Mouse (Mus musculus) stomach, embryonic 15.5 days (tissue): Measurements from ENCODE around the gene Spry2. TPM values are rescaled to one million over a fixed set of nuclear protein-coding genes. Genes with fewer than 3 reads are reported as not detected.

Experiments
- ATAC-seq: fragments of 200-750 bp; cut with Nextera tagmentation; 2 replicates; pipeline ENCODE4 v1.8.0; 2017; ENCODE audit warnings: low read depth, moderate number of reproducible peaks, moderate TSS enrichment; ENCODE audit not compliant: insufficient read depth, low FRiP score
- H3K27ac ChIP-seq: fragments of 300-500 bp; sonication (generic); 2 replicates; pipeline ENCODE4 v1.5.1; 2015; ENCODE audit warnings: mild to moderate bottlenecking, inconsistent platforms
- H3K27me3 ChIP-seq: fragments of 300-500 bp; sonication (generic); replicated peaks from 2 replicates; pipeline ENCODE4 v1.6.1; 2015; ENCODE audit warnings: inconsistent platforms
- H3K36me3 ChIP-seq: fragments of 300-500 bp; sonication (generic); 2 replicates; pipeline ENCODE4 v1.6.1; 2015; ENCODE audit warnings: inconsistent platforms
- H3K4me1 ChIP-seq: fragments of 300-500 bp; sonication (generic); 2 replicates; pipeline ENCODE4 v1.6.1; 2015; ENCODE audit warnings: inconsistent platforms
- H3K4me2 ChIP-seq: fragments of 300-500 bp; sonication (generic); 2 replicates; pipeline ENCODE4 v1.6.1; 2015; ENCODE audit warnings: mild to moderate bottlenecking, inconsistent platforms
- H3K4me3 ChIP-seq: fragments of 300-500 bp; sonication (generic); replicated peaks from 2 replicates; pipeline ENCODE4 v1.5.1; 2015; ENCODE audit warnings: inconsistent platforms
- H3K9ac ChIP-seq: fragments of 300-500 bp; sonication (generic); 2 replicates; pipeline ENCODE4 v1.6.1; 2015; ENCODE audit warnings: inconsistent platforms
- H3K9me3 ChIP-seq: fragments of 300-500 bp; sonication (generic); 2 replicates; pipeline ENCODE4 v1.6.1; 2016; ENCODE audit warnings: inconsistent platforms
- WGBS: fragments of 180-500 bp; shearing (Covaris S2); methylation state at CpG from one replicate; pipeline ENCODE4 v1.1.7; 2015; 5-methylcytosine and 5-hydroxymethylcytosine counted together
- polyA plus RNA-seq: library from polyadenylated mRNA; unstranded; fragments of >200 nt; fragmentation: Nextera tagmentation; extraction: Ambion mirVana; gene quantifications from 2 replicates; pipeline ENCODE4 v1.2.1, GENCODE M21; 2015

Gene Spry2
- polyA plus RNA-seq, 1 experiment from 2014 or later: 53.3 TPM

GRCm38 (mm10) chr14:105902807-105903206 is 6.2 kb upstream of the Spry2 start:
- 0 out of 2 replicates have a peak, but pooled peaks cover 3% of the 10 kb centered on the region for H3K4me1 ChIP-seq
- H3K4me2 ChIP-seq: no peak overlapping the region
- no peak overlapping the region for H3K27ac ChIP-seq
- H3K9me3 ChIP-seq: no peaks in the 10 kb centered on the region
- no peaks in the 10 kb centered on the region for H3K27me3 ChIP-seq
- no peak overlapping the region for H3K9ac ChIP-seq
- no peak for ATAC-seq
- H3K4me3 ChIP-seq: no peak overlapping the region
- 87% methylated on average over 7 of the region's 7 CpGs for WGBS
- H3K36me3 ChIP-seq: no peaks in the 10 kb centered on the region

- H3K4me1 ChIP-seq: 0 out of 2 replicates have a peak, but pooled peaks cover 3% of the 10 kb centered on the region
- WGBS: 64% methylated on average over 3 of the region's 3 CpGs
- H3K27me3 ChIP-seq: no peaks in the 10 kb centered on the region
- no peaks in the 10 kb centered on the region for H3K9me3 ChIP-seq
- no peak overlapping the region for H3K9ac ChIP-seq
- H3K36me3 ChIP-seq: no peaks in the 10 kb centered on the region
- no peak overlapping the region for H3K27ac ChIP-seq
- ATAC-seq: no peak
- H3K4me2 ChIP-seq: no peak overlapping the region
- H3K4me3 ChIP-seq: no peak overlapping the region
Observed at GRCm38 (mm10) chr14:105900841-105901240, 4.2 kb upstream of the Spry2 start.

GRCm38 (mm10) chr14:105899116-105899515 is 2.5 kb upstream of the Spry2 start:
- Histone ChIP-seq H3K27me3 (no peaks in the 10 kb centered on the region), H3K36me3 (no peaks in the 10 kb centered on the region), H3K9ac (peak overlapping the region; percentile 71; the same call in 1 of the 2 replicates), H3K27ac (no peak overlapping the region; the same call in 1 of the 2 replicates), H3K4me2 (peak overlapping the region; percentile 94), H3K4me3 (peak overlapping the region; percentile 84), H3K4me1 (0 out of 2 replicates have a peak, but pooled peaks cover 3% of the 10 kb centered on the region), H3K9me3 (no peaks in the 10 kb centered on the region)
- WGBS: 11% methylated on average over 11 of the region's 11 CpGs
- no peak for ATAC-seq

DNA sequence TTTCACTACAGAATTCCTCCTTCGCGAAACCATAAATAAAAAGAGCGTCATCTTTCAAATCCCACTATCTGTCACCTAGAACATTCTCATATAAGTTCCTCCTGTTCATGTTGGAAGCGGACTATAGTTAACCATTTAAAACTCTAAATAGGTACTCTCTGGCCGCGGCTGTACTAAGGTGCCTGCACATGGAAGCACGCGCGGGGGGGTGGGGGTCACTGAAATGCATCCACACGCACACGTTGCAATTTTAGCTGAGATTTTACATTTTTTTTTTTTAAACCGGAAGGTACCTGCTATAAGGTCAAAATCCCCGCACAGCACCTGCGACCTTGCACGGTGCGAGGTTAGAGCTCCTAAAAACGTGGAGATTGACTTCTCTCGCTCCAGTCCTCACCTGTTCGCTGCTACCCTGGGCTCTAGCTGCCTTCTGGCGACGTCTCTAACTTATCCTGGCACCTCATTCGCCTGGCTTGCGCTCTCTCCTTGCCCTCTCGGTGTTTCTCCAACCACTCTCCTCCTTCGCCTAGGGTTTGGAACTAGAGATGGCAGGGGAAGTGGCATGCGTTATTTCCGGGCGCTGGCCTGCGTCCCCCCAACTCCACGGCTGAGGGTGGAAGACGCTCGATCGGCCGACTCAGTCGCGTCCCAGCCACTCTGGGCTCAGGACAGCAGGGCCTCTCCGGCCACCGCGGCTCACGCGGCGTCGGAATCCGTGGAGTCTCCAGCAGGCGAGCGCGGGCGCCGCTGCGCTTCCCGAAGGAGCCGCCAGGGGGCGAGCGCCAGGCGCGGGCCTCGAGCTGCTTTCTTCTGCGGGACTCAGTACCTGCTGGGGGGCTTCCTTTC is 1.9 kb upstream of the Spry2 start:
- peak overlapping the region; percentile 94 for H3K4me2 ChIP-seq
- H3K4me1 ChIP-seq: peaks cover 6% of the 10 kb centered on the region
- peak overlapping the region; percentile 100 for H3K27ac ChIP-seq
- peak overlapping the region; percentile 84 for H3K4me3 ChIP-seq
- H3K9me3 ChIP-seq: no peaks in the 10 kb centered on the region
- ATAC-seq: no peak
- H3K9ac ChIP-seq: peak overlapping the region; percentile 71
- H3K27me3 ChIP-seq: no peaks in the 10 kb centered on the region
- no peaks in the 10 kb centered on the region for H3K36me3 ChIP-seq
- under 1% methylated on average over 58 of the region's 58 CpGs for WGBS

DNA sequence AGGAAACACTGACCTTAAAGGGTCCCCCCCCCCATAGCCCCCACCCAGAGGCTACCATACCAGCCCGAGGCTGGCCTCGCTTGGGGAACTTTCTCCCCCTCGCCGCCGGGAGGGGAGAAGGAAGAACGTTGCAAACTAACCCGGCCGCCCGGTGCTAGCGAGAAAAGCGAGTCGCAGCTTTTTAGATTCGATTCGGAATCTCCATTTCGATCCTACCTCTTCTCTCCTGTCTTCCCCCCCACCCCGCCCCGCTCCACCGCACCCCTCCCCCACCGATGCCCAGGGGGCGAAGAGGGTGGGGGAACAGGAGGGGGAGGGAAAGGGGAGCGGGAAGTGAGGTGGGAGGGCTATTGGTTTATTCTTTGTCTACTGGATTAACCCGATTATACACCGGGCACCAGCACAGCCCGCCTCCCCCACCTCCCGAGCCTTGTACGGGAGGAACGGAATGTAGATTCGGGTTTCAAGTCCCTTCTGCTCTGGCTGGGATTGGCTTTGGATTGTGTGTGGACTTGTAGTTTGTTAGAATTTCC is 1.0 kb upstream of the Spry2 start:
- H3K4me3 ChIP-seq: peak overlapping the region; percentile 84
- peak overlapping the region; percentile 54 for H3K9ac ChIP-seq
- 0 out of 2 replicates have a peak, but pooled peaks cover 5% of the 10 kb centered on the region for H3K36me3 ChIP-seq
- no peaks in the 10 kb centered on the region for H3K9me3 ChIP-seq
- H3K27ac ChIP-seq: peak overlapping the region; percentile 100
- under 1% methylated on average over 23 of the region's 28 CpGs for WGBS
- H3K27me3 ChIP-seq: no peaks in the 10 kb centered on the region
- peaks cover 15% of the 10 kb centered on the region for H3K4me1 ChIP-seq
- H3K4me2 ChIP-seq: peak overlapping the region; percentile 94
- ATAC-seq: peak; percentile 23

- peaks cover 18% of the 10 kb centered on the region for H3K4me1 ChIP-seq
- H3K27ac ChIP-seq: peak overlapping the region; percentile 98
- no peaks in the 10 kb centered on the region for H3K9me3 ChIP-seq
- no peaks in the 10 kb centered on the region for H3K27me3 ChIP-seq
- peak overlapping the region; percentile 56 for H3K4me2 ChIP-seq
- H3K4me3 ChIP-seq: peak overlapping the region; percentile 84
- H3K36me3 ChIP-seq: 0 out of 2 replicates have a peak, but pooled peaks cover 6% of the 10 kb centered on the region
- ATAC-seq: no peak
- peak overlapping the region; percentile 90 for H3K9ac ChIP-seq
- WGBS: under 1% methylated on average over 50 of the region's 50 CpGs
Observed at GRCm38 (mm10) chr14:105895961-105896651, 513 bp downstream of the Spry2 start.

DNA sequence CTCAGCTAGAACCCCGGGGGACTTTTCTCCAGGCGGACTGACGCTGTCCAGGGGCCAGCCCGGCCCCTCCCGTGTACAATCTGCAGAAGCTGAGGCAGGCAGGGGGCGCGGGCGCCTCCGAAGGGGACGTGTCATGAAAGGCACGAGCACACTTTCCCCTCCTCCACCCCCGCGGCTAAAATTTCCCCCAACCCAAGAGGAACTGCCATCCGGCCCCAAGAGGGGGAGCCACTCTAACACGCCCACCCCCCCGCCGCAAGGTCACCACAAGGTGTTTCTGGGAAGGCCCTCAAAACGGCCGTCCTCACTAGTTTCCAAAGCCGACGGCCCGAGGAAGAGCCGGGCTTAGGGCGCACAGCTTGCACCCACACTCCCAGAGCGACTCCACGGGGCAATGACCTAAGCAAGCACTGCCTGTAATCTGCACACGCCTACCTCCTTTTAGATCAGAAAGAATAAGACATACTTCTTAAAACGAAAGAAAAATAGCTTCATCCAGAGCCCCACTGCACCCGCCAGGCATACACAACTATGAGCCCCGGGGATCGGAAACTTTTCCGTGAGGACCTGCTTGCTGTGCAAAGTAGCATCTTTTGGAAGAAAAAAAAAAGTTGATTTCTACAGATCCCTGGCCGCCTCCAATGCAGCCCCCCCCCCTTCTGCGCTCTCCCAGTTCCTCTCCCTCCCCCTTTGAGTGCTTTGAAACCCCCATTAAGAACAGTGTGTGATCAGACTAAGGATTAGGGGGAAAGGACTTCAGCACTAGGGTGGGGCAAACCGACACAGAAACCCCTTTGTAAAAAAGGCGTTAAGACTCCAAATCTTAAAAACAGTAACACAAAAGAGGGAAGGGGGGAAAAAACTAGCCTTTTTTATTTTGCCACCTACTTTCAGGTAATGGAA is 1.4 kb downstream of the Spry2 start:
- Histone ChIP-seq H3K4me1 (peaks cover 23% of the 10 kb centered on the region), H3K27me3 (no peaks in the 10 kb centered on the region), H3K4me2 (peak overlapping the region; percentile 56), H3K9ac (peak overlapping the region; percentile 90), H3K27ac (peak overlapping the region; percentile 98), H3K4me3 (peak overlapping the region; percentile 84), H3K9me3 (no peaks in the 10 kb centered on the region), H3K36me3 (0 out of 2 replicates have a peak, but pooled peaks cover 6% of the 10 kb centered on the region)
- no peak for ATAC-seq
- WGBS: under 1% methylated on average over 36 of the region's 36 CpGs

GRCm38 (mm10) chr14:105893623-105893995 is 3.0 kb downstream of the Spry2 start:
- Histone ChIP-seq H3K9ac (peak overlapping the region; percentile 29), H3K4me3 (peak overlapping the region; percentile 84), H3K36me3 (0 out of 2 replicates have a peak, but pooled peaks cover 6% of the 10 kb centered on the region), H3K27me3 (no peaks in the 10 kb centered on the region), H3K9me3 (no peaks in the 10 kb centered on the region), H3K4me1 (peaks cover 22% of the 10 kb centered on the region), H3K4me2 (peak overlapping the region; percentile 56), H3K27ac (peak overlapping the region; percentile 54; the same call in 1 of the 2 replicates)
- WGBS: 25% methylated on average over 9 of the region's 9 CpGs
- no peak for ATAC-seq

DNA sequence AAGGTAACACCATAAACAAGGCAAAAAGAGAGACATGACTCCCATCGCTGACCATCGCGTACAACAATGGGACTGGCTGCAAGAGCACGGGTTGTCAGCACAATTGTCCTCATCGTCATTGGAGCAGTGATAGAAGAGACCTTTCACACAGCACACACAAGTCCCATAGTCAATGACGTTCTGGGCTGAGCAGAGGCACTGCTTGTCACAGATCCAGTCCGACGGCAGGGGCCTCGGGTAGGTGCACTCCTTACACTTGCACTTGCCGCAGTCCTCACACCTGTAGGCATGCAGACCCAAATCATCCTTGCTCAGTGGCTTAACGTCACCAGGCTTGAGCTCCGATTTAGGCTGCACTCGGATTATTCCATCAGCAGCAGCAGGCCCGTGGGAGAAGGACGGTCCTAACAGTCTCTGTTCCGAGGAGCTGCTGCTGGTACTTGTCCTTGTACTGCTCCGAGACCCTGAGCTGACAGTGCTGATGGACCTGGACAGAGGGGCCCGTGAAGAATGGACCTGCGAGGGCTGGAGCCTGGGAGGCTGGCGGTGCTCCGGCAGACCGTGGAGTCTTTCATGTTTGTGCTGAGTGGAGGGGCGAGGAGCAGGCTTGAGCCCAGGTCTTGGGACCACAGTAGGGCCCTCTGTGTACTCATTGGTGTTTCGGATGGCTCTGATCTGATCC is 3.5 kb downstream of the Spry2 start:
- no peak for ATAC-seq
- 49% methylated on average over 24 of the region's 24 CpGs for WGBS
- Histone ChIP-seq H3K9me3 (no peaks in the 10 kb centered on the region), H3K4me3 (peak overlapping the region; percentile 84), H3K4me1 (peaks cover 22% of the 10 kb centered on the region), H3K36me3 (0 out of 2 replicates have a peak, but pooled peaks cover 6% of the 10 kb centered on the region), H3K27me3 (no peaks in the 10 kb centered on the region), H3K27ac (peak overlapping the region; percentile 54; the same call in 1 of the 2 replicates), H3K4me2 (peak overlapping the region; percentile 56), H3K9ac (peak overlapping the region; percentile 29)

DNA sequence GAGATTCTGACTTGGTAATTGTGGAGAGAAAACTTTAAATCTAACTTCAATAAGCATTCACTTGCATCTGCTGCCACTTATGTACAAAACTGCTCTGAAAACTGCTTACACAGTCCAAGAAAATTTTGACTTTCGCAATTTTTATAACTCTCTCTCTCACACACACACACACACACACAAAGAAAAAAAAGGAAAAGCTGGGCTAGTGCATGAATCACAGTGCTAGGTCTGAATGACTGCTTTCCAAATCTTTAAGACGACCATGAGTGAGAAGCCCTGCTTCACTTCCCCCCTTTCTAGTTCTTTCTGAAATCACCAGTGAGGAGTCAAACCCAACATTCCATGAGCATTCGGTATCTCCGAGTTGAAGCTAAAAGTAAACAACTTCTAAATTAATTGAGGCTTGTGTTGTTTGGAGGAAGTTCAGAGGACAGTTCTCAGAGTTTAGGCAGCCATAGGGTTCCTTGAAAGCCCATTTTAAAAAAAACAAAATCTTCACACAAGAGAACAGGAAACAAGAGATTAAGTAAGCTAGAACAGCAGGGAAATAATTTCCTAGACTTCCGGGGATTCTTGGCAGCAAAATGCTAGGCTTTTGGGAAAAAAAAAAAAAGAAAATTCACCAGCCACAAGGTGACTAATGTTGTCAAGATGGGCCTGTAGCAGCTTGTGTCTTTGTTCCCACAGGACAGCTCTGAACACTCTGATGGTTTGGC is 5.9 kb downstream of the Spry2 start:
- Histone ChIP-seq H3K4me1 (peaks cover 22% of the 10 kb centered on the region), H3K36me3 (0 out of 2 replicates have a peak, but pooled peaks cover 6% of the 10 kb centered on the region), H3K9ac (no peak overlapping the region), H3K27ac (peak overlapping the region; percentile 48), H3K4me2 (no peak overlapping the region), H3K4me3 (no peak overlapping the region), H3K27me3 (no peaks in the 10 kb centered on the region), H3K9me3 (no peaks in the 10 kb centered on the region)
- ATAC-seq: no peak
- WGBS: 20% methylated on average over 5 of the region's 5 CpGs
